Mouse (Mus musculus): ENCODE results near the gene Rfng.
"Not testable (repeated sequence)": the region's sequence is repeated elsewhere in the genome, so short reads cannot be mapped to it uniquely, and the experiment has no call there.

Gene Rfng

GRCm38 (mm10) chr11:120784064-120784791 is at the start of gene Rfng, which contains the start of gene Gps1:
Rfng (minus strand) TSS chr11:120784207.
Gps1 (plus strand) TSS chr11:120784272.
- DNase-seq: peak; percentile 85 to 89

GRCm38 (mm10) chr11:120832962-120833361 is 49.0 kb upstream of the Rfng start:
- not testable (repeated sequence) for DNase-seq

GRCm38 (mm10) chr11:120831659-120832440 is 47.8 kb upstream of the Rfng start:
- no peak for DNase-seq

GRCm38 (mm10) chr11:120830686-120831085 is 46.7 kb upstream of the Rfng start:
- DNase-seq: no peak

GRCm38 (mm10) chr11:120829757-120830532 is 45.9 kb upstream of the Rfng start:
- DNase-seq: no peak

- DNase-seq: no peak
Observed at GRCm38 (mm10) chr11:120828416-120828815, 44.4 kb upstream of the Rfng start.

GRCm38 (mm10) chr11:120826016-120826953 is 42.3 kb upstream of the Rfng start:
- peak in 1 of 2 experiments; percentile 11 for DNase-seq

- DNase-seq: peak in 1 of 2 experiments; percentile 35
Observed at GRCm38 (mm10) chr11:120825289-120825863, 41.4 kb upstream of the Rfng start.

GRCm38 (mm10) chr11:120824787-120825288 is 40.8 kb upstream of the Rfng start:
- DNase-seq: no peak

- DNase-seq: peak; percentile 97 to 98
Observed at GRCm38 (mm10) chr11:120823956-120824786, 40.2 kb upstream of the Rfng start, which contains the start of gene Fasn. Fasn (minus strand) TSS chr11:120824547.

- no peak for DNase-seq
Observed at GRCm38 (mm10) chr11:120823551-120823947, 39.5 kb upstream of the Rfng start.

GRCm38 (mm10) chr11:120822831-120823550 is 39.0 kb upstream of the Rfng start:
- DNase-seq: peak in 1 of 2 experiments; percentile 50

GRCm38 (mm10) chr11:120822321-120822720 is 38.3 kb upstream of the Rfng start:
- DNase-seq: peak in 1 of 2 experiments; percentile 15

GRCm38 (mm10) chr11:120821076-120821922 is 37.3 kb upstream of the Rfng start:
- peak in 1 of 2 experiments; percentile 21 for DNase-seq

- peak in 1 of 2 experiments; percentile 17 for DNase-seq
Observed at GRCm38 (mm10) chr11:120820546-120820945, 36.5 kb upstream of the Rfng start.

GRCm38 (mm10) chr11:120819556-120819955 is 35.5 kb upstream of the Rfng start:
- DNase-seq: peak; percentile 55 to 65

GRCm38 (mm10) chr11:120818251-120818650 is 34.2 kb upstream of the Rfng start:
- peak in 1 of 2 experiments; percentile 7 for DNase-seq

- DNase-seq: peak in 1 of 2 experiments; percentile 6
Observed at GRCm38 (mm10) chr11:120817358-120817757, 33.4 kb upstream of the Rfng start.
